8 mouse cellular contexts compared by ENCODE assay signal in genomic region chr1:195130953-195131674, GRCm38 (mm10). TPM values are rescaled to one million over a fixed set of nuclear protein-coding genes. Genes with fewer than 3 reads are reported as not detected.
A peak's percentile ranks its signal among the peaks of the same experiment; 100 is the strongest.
DNase-seq lines count a peak whose midpoint lies in the region; ATAC-seq lines count a peak whose summit lies in the region.

Gene Cr1l, minus strand, starts transcription at chr1:195131586.

- peaks cover 3% of the 10 kb centered on the region; the same call in 1 of the 2 replicates for H3K36me3 ChIP-seq in forebrain, embryonic 14.5 days (ENCODE audit: control insufficient read depth, insufficient read depth, low read length)
- H3K36me3 ChIP-seq in neural tube, embryonic 15.5 days = peaks cover 2% of the 10 kb centered on the region; the same call in 1 of the 2 replicates

- H3K4me1 ChIP-seq in forebrain, embryonic 14.5 days (ENCODE audit: control insufficient read depth, insufficient read depth, low read length) = peaks cover 4% of the 10 kb centered on the region; the same call in 1 of the 2 replicates
- H3K4me1 ChIP-seq in neural tube, embryonic 15.5 days = peaks cover 18% of the 10 kb centered on the region

- H3K27me3 ChIP-seq in forebrain, embryonic 14.5 days (replicated peaks; ENCODE audit: control insufficient read depth, insufficient read depth, low read length) = no peaks in the 10 kb centered on the region
- no peaks in the 10 kb centered on the region for H3K27me3 ChIP-seq in neural tube, embryonic 15.5 days (replicated peaks)

- peak; percentile 99 for ATAC-seq in forebrain, embryonic 14.5 days
- ATAC-seq in neural tube, embryonic 15.5 days (ENCODE audit: low FRiP score) = peak; percentile 99

- H3K27ac ChIP-seq in forebrain, embryonic 14.5 days (ENCODE audit: low read depth, low read length) = peak within 1 kb of the TSS; percentile 89
- peak within 1 kb of the TSS; percentile 96 for H3K27ac ChIP-seq in neural tube, embryonic 15.5 days (replicated peaks)

- H3K9ac ChIP-seq in forebrain, embryonic 14.5 days (ENCODE audit: low read length) = peak within 1 kb of the TSS; percentile 75
- H3K9ac ChIP-seq in neural tube, embryonic 15.5 days (replicated peaks) = peak within 1 kb of the TSS; percentile 72

- intact Hi-C loops in heart, postnatal 14 days (cut with DNase I) = loop anchor here (2.0 to 5.0 kb wide), 2 partner anchors 101 to 154 kb away; no protein-coding TSS in a partner anchor

- H3K4me2 ChIP-seq in forebrain, embryonic 14.5 days (ENCODE audit: low read length) = peak within 1 kb of the TSS; percentile 58
- peak within 1 kb of the TSS; percentile 62 for H3K4me2 ChIP-seq in neural tube, embryonic 15.5 days

- H3K9me3 ChIP-seq in forebrain, embryonic 14.5 days (replicated peaks; ENCODE audit: control insufficient read depth, low read length) = no peaks in the 10 kb centered on the region
- H3K9me3 ChIP-seq in neural tube, embryonic 15.5 days (replicated peaks) = no peaks in the 10 kb centered on the region

- H3K4me3 ChIP-seq in forebrain, embryonic 14.5 days (ENCODE audit: low read depth, low read length) = peak within 1 kb of the TSS; percentile 41
- H3K4me3 ChIP-seq in neural tube, embryonic 15.5 days (replicated peaks) = peak within 1 kb of the TSS; percentile 69

- under 1% methylated on average over 31 of the region's 31 CpGs for WGBS in forebrain, embryonic 14.5 days
- WGBS in neural tube, embryonic 15.5 days = 0% methylated on average over 31 of the region's 31 CpGs

- peak; percentile 95 for DNase-seq in ES-CJ7 (ENCODE audit: low read depth, low spot score)
- peak; percentile 73 for DNase-seq in cerebellum, adult 11 months
- DNase-seq in forebrain, embryonic 14.5 days (ENCODE audit: low spot score) = peak; percentile 96
- DNase-seq in heart, postnatal 14 days = peak; percentile 86 to 88
- peak; percentile 90 for DNase-seq in layer of hippocampus, adult 11-12 months (ENCODE audit: low spot score)
- peak; percentile 89 to 91 for DNase-seq in lung, adult 18-20 months
- peak; percentile 83 for DNase-seq in testis, postnatal 14 days (ENCODE audit: low spot score)

RNA-seq across cellular contexts. Expression of gene Cr1l, which starts in this region (rescaled TPM):
- 38.3 and 40.1 TPM in 2 replicates for polyA plus RNA-seq in forebrain, embryonic 14.5 days (2014; fragmentation: Nextera tagmentation; extraction: Ambion mirVana)
- 10 to 100 TPM; 66.8 to 71.2 TPM for total RNA-seq in heart, postnatal 14 days (2021)
- polyA plus RNA-seq in neural tube, embryonic 15.5 days (2015; fragmentation: Nextera tagmentation; extraction: Ambion mirVana) = 35.5 and 45.3 TPM in 2 replicates

Comparison
In these comparisons a context has a peak if more than half of its experiments do, and no peak if none do; other contexts are left out.
1. Peak in every context shown above with its lines: DNase-seq, ATAC-seq, H3K4me3 ChIP-seq and H3K27ac ChIP-seq.